Mouse (Mus musculus): ENCODE measurements at regions not wholly inside any gene's neighbourhood (a gene's known extent, or its start where the extent isn't known, plus 50 kb on each side); places are given as distances from the start of the nearest gene placed in this dataset.
"Not testable (repeated sequence)": the region's sequence is repeated elsewhere in the genome, so short reads cannot be mapped to it uniquely, and the experiment has no call there.

DNA sequence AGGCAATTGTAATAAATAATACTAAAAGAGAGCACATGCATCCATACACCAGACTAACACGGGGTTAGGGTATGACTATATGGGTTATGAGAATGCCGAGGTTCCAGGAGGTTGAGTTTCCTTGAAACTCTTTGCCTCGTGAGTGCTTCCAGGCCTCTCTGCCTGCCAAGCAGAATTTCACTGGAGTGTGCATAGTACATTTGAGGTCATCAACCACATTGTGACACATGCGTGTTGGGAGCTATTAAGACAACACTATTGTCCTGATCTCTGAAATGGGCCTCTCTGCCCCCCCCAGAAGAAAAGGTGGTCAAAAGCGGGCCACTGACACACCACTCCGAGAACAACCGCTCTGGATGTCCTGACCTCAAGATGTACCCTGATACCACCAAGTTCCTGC lies 655.8 kb downstream of the Hdgfl1 start:
- no peak overlapping the region for H3K4me3 ChIP-seq (replicated peaks)
- H3K27ac ChIP-seq = no peak overlapping the region
- no peak overlapping the region for H3K9ac ChIP-seq (replicated peaks)
- no peak for ATAC-seq
- H3K27me3 ChIP-seq = no peaks in the 10 kb centered on the region
- 68% methylated on average over 7 of the region's 7 CpGs for WGBS
- peaks cover 3% of the 10 kb centered on the region; the same call in 1 of the 2 replicates for H3K4me1 ChIP-seq (replicated peaks)
- H3K4me2 ChIP-seq (replicated peaks) = no peak overlapping the region
- no peaks in the 10 kb centered on the region for H3K9me3 ChIP-seq
- no peaks in the 10 kb centered on the region for H3K36me3 ChIP-seq

DNA sequence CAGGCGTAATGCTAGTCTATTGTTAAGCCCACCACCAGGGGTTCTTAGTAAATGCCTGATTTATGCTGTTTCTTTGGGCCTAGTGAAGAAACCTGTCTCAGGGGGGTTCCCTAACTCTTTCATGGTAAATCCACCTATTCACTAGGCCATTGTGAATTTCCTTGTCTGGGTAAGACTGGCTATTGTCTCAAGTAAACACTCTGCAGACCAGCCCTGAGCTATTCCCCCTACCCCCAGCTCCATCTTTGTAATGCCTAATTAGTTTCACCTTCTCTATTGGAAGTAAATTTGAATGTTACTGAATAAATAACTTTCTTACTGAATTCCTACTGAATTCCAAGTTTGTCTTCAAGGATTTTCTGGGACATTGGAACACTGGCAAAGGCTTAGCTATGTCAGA lies 656.2 kb downstream of the Hdgfl1 start:
- not testable (repeated sequence) for H3K4me2 ChIP-seq (replicated peaks); H3K4me1 ChIP-seq (replicated peaks); H3K27me3 ChIP-seq; H3K9ac ChIP-seq (replicated peaks); H3K4me3 ChIP-seq (replicated peaks); H3K9me3 ChIP-seq; H3K27ac ChIP-seq; H3K36me3 ChIP-seq; ATAC-seq
- WGBS = 22% methylated on average over 1 of the region's 1 CpGs

DNA sequence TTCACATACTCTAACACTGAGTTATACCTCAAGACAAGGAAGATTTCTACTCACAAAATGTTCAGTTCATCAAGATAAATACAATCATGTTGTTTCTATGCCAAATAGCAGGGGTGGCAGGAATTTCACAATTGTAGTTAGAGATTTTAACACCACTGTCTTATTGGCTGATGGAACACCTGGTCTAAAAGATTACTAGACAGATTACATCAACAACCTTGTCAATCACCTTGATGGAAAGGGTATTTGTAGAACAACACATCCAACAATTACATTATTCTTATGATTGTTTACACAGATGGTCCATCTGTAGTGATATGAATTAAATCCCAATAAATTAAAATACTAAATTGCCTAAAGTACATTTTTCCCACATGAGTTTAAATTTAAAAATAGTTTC lies 657.4 kb downstream of the Hdgfl1 start:
- H3K9me3 ChIP-seq = no peaks in the 10 kb centered on the region
- ATAC-seq = no peak
- no peak overlapping the region for H3K9ac ChIP-seq (replicated peaks)
- H3K27ac ChIP-seq = no peak overlapping the region
- no peak overlapping the region for H3K4me3 ChIP-seq (replicated peaks)
- no peaks in the 10 kb centered on the region for H3K36me3 ChIP-seq
- no peaks in the 10 kb centered on the region for H3K4me1 ChIP-seq (replicated peaks)
- H3K4me2 ChIP-seq (replicated peaks) = no peak overlapping the region
- H3K27me3 ChIP-seq = no peaks in the 10 kb centered on the region

DNA sequence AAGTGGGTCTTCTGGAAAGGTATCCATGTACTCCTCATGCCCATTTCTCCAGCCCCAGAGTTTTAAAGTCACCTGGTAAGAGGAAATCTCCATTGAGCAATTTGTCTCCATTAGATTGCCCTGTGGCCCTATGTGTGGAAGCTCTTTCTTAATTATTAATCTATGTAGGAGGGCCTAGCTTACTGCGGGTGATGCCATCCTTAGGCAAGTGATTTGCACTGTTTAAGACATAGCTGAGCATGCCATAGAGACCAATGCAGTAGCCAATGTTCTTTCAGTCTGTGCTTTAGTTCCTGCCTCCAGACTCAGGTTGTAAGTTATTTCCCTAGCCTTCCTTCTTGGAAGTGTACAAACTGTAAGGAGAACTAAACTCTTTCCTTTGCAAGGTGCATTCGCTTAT lies 661.0 kb downstream of the Hdgfl1 start:
- H3K36me3 ChIP-seq = no peaks in the 10 kb centered on the region
- no peak overlapping the region for H3K4me2 ChIP-seq (replicated peaks)
- no peak overlapping the region for H3K4me3 ChIP-seq (replicated peaks)
- H3K27ac ChIP-seq = no peak overlapping the region
- no peaks in the 10 kb centered on the region for H3K27me3 ChIP-seq
- H3K9me3 ChIP-seq = no peaks in the 10 kb centered on the region
- no peak for ATAC-seq
- H3K9ac ChIP-seq (replicated peaks) = no peak overlapping the region
- no peaks in the 10 kb centered on the region for H3K4me1 ChIP-seq (replicated peaks)
- WGBS = 96% methylated on average over 2 of the region's 2 CpGs

DNA sequence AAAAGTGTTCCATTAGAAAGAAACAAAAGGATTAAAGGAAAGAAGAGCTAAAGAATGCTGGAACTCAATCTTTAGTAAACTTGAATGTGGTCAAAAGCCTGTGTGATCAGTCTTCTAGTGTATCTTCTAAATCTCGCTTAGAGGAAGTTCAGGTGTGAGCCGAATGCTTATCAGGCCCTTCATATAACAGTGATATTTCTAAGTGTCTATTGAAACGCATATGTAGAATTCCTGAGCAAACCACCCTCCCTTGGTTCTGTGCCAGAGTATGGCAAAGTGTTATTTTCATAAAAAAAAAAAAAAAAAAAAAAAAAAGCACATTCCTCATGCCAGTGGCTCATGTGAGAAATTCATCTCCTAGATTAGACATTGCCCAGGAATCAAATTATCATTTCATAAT lies 681.2 kb downstream of the Hdgfl1 start:
- Histone ChIP-seq H3K4me3 (replicated peaks) (no peak overlapping the region), H3K27ac (no peak overlapping the region), H3K9me3 (no peaks in the 10 kb centered on the region), H3K9ac (replicated peaks) (no peak overlapping the region), H3K4me1 (replicated peaks) (no peaks in the 10 kb centered on the region), H3K27me3 (no peaks in the 10 kb centered on the region), H3K36me3 (no peaks in the 10 kb centered on the region), H3K4me2 (replicated peaks) (no peak overlapping the region)
- no peak for ATAC-seq
- 86% methylated on average over 3 of the region's 3 CpGs for WGBS

DNA sequence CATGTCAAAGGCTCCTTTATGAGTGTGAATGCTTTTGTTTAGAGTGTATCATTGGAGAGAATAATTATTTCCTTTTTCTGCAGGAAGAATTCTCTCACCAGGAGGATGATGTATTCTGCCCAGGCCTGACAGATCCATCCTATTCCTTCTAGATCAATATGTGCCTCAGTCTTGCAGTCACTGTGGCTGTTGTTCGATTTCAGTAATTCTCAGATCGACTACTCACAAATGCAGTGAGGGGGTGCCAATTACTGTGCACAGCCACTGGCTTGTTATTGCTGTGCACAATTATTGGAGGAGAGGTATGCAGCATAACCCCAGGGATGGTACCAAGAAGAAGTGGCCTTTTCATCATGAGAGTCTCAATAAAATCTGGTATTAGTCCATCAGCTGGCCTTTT lies 689.2 kb downstream of the Hdgfl1 start:
- H3K36me3 ChIP-seq = no peaks in the 10 kb centered on the region
- no peaks in the 10 kb centered on the region for H3K4me1 ChIP-seq (replicated peaks)
- peak; percentile 75 for ATAC-seq
- H3K9ac ChIP-seq (replicated peaks) = no peak overlapping the region
- no peaks in the 10 kb centered on the region for H3K27me3 ChIP-seq
- 51% methylated on average over 2 of the region's 2 CpGs for WGBS
- peak overlapping the region; percentile 75 for H3K27ac ChIP-seq
- no peak overlapping the region for H3K4me2 ChIP-seq (replicated peaks)
- H3K9me3 ChIP-seq = no peaks in the 10 kb centered on the region
- H3K4me3 ChIP-seq (replicated peaks) = no peak overlapping the region

DNA sequence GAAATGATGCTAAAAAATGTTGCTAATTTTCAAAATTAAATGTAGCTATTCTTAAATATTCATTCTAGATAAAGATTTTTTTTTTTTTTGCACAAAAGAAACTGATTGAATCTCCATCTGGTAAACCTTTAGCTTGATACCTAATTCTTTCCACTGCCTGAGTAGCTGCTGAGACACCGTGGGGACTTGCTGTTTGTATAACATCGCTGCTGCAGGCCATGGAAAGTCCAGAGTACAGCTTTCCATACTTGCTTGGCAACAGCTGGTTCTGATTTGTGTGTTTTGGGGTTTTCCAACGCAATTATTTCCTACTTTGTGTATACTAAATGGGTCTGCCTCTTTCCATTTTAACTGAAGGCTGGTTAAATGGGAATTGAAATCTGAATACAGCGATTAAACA lies 689.7 kb downstream of the Hdgfl1 start:
- no peaks in the 10 kb centered on the region for H3K9me3 ChIP-seq
- H3K27me3 ChIP-seq = no peaks in the 10 kb centered on the region
- H3K4me2 ChIP-seq (replicated peaks) = no peak overlapping the region
- H3K9ac ChIP-seq (replicated peaks) = no peak overlapping the region
- 0 out of 2 replicates have a peak overlapping the region, but pooled peaks have one; percentile 60 for H3K27ac ChIP-seq
- ATAC-seq = no peak
- H3K4me1 ChIP-seq (replicated peaks) = no peaks in the 10 kb centered on the region
- H3K4me3 ChIP-seq (replicated peaks) = no peak overlapping the region
- H3K36me3 ChIP-seq = no peaks in the 10 kb centered on the region
- 63% methylated on average over 4 of the region's 4 CpGs for WGBS

DNA sequence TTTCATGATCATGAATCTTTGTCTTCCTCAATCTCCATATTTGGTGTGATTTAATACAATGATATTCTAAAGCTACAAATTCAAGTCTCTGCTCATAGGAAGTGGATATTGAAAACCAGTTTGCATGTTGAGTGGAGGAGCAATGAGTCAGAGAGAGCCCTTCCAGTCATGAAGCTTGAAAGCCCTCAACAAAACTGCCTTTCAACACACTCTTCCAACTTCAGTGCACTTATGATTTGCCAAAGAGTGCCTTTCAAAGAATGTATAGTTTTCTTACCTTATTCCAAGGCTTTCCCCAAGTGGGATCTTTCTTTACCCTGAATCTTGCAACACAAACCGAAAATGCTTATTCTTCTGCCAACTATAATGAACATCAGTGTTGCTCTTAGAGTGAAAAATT lies 690.6 kb downstream of the Hdgfl1 start:
- WGBS = 85% methylated on average over 1 of the region's 1 CpGs
- Histone ChIP-seq H3K4me2 (replicated peaks) (no peak overlapping the region), H3K27ac (no peak overlapping the region), H3K27me3 (no peaks in the 10 kb centered on the region), H3K9me3 (no peaks in the 10 kb centered on the region), H3K9ac (replicated peaks) (no peak overlapping the region), H3K36me3 (no peaks in the 10 kb centered on the region), H3K4me1 (replicated peaks) (no peaks in the 10 kb centered on the region), H3K4me3 (replicated peaks) (no peak overlapping the region)
- no peak for ATAC-seq

DNA sequence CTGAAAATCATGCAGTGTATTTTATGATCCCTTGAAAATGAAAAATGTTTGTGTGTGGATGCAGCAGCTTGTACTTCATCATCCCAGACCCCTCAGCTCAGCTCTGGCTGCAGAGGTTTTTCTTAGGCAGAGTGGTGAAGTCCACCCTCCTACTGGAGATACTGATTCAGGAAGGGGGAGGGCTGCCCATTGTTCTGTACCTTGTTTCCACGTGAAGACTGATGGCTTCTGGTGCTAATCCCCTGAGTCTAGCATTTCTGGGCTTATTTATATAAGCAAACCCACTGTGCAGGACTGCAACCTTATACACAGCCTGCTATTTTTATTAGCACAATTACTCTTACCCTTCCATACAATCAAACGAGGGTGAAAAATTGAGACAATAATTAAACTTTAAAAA lies 708.6 kb downstream of the Hdgfl1 start:
- H3K4me3 ChIP-seq (replicated peaks) = no peak overlapping the region
- no peaks in the 10 kb centered on the region for H3K36me3 ChIP-seq
- no peak overlapping the region for H3K27ac ChIP-seq
- H3K4me1 ChIP-seq (replicated peaks) = 0 out of 2 replicates have a peak, but pooled peaks cover 4% of the 10 kb centered on the region
- WGBS = 19% methylated on average over 2 of the region's 2 CpGs
- no peak overlapping the region for H3K4me2 ChIP-seq (replicated peaks)
- no peaks in the 10 kb centered on the region for H3K27me3 ChIP-seq
- no peak overlapping the region for H3K9ac ChIP-seq (replicated peaks)
- ATAC-seq = peak; percentile 34; the same call in 1 of the 2 replicates
- H3K9me3 ChIP-seq = no peaks in the 10 kb centered on the region

DNA sequence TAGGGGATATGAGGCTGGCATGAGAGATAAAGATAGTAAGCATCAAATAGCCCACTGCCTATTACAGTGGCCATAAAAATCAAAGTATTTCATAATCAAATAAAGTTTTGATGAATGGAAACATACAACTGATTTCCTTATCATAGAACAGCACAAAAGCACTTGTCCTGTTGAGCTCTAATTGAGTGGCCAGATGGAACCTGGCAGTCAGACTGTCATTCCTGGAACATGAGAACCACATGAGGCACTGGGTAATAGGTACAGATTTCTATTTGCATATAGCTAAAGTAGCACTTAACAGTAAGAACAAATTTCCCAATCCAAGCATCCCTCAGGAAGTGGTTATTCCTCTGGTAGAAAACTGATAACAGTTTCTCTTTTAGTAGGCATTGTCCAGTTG lies 732.3 kb downstream of the Hdgfl1 start:
- ATAC-seq = no peak
- Histone ChIP-seq H3K27ac (no peak overlapping the region), H3K36me3 (no peaks in the 10 kb centered on the region), H3K9ac (replicated peaks) (no peak overlapping the region), H3K4me1 (replicated peaks) (no peaks in the 10 kb centered on the region), H3K4me2 (replicated peaks) (no peak overlapping the region), H3K4me3 (replicated peaks) (no peak overlapping the region), H3K27me3 (no peaks in the 10 kb centered on the region), H3K9me3 (no peaks in the 10 kb centered on the region)

DNA sequence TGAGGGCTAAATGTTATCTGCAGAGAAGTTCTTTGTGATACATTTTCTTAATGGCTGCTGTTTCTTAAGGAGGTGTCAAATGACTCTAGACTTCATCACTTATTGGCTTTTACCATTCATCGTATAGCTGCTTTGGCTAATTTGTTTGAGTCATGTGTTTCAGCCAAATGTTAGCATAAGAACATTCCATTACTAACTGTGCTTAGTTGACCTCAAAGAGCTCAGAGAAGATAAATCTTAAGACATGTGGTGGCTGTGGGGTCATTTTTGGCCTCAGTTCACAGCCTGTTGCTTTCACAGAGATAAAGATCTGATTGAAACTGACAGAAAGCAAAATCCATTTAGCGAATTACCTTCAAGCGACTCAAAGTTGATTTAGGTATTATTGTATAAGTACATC lies 743.6 kb downstream of the Hdgfl1 start:
- 92% methylated on average over 3 of the region's 3 CpGs for WGBS

DNA sequence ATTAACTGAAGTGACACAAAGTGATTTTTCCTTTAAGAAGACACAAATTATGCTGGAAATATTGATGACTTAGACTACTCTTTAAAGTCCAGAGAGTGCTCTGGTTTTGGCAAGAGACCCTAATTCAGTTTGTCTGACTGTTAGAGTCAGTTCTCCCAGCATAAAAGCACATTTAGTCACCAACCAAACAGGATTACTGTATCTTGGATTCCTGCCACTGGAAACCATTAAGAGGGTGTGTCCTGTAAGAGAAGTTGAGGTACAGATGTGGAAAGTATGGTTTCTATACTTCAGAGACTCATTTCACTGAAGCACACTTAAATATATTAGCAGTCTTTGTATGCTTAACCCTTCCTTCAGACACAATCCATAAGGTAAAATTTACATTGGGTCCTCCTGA lies 745.3 kb downstream of the Hdgfl1 start:
- H3K27ac ChIP-seq = no peak overlapping the region
- no peak overlapping the region for H3K4me2 ChIP-seq (replicated peaks)
- H3K36me3 ChIP-seq = no peaks in the 10 kb centered on the region
- no peak for ATAC-seq
- no peaks in the 10 kb centered on the region for H3K27me3 ChIP-seq
- H3K9ac ChIP-seq (replicated peaks) = no peak overlapping the region
- H3K4me1 ChIP-seq (replicated peaks) = no peaks in the 10 kb centered on the region
- no peak overlapping the region for H3K4me3 ChIP-seq (replicated peaks)
- H3K9me3 ChIP-seq = no peaks in the 10 kb centered on the region

More for the DNA sequence above, 743.6 kb downstream of the Hdgfl1 start:
- Histone ChIP-seq H3K4me3 (replicated peaks) (no peak overlapping the region), H3K9me3 (no peaks in the 10 kb centered on the region), H3K27ac (no peak overlapping the region), H3K27me3 (no peaks in the 10 kb centered on the region), H3K9ac (replicated peaks) (no peak overlapping the region), H3K4me1 (replicated peaks) (no peaks in the 10 kb centered on the region), H3K4me2 (replicated peaks) (no peak overlapping the region), H3K36me3 (no peaks in the 10 kb centered on the region)
- ATAC-seq = no peak

DNA sequence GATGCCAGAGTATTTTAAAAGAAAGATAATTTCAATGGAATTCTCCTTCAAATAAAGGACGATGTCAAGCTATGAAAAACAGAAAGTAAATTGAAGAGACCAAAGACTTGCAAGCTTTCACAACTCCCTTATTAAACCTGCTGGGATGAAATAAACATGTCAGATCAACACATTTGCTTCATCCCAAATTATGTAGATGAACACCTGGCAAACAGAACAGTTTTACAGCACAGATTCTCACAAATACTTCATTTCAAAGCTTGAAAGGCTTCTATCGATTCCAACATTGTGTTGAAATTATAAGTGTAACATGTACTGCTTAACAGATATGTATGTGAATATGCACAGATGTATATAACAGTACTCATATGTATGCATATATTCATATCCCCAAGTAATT lies 749.5 kb downstream of the Hdgfl1 start:
- Histone ChIP-seq H3K9ac (replicated peaks) (no peak overlapping the region), H3K4me3 (replicated peaks) (no peak overlapping the region), H3K9me3 (no peaks in the 10 kb centered on the region), H3K27ac (no peak overlapping the region), H3K4me1 (replicated peaks) (no peaks in the 10 kb centered on the region), H3K4me2 (replicated peaks) (no peak overlapping the region), H3K27me3 (no peaks in the 10 kb centered on the region), H3K36me3 (no peaks in the 10 kb centered on the region)
- no peak for ATAC-seq
- WGBS = 81% methylated on average over 2 of the region's 2 CpGs
